Mouse (Mus musculus): ENCODE measurements around the gene Dscam. TPM values are rescaled to one million over a fixed set of nuclear protein-coding genes. Genes with fewer than 3 reads are reported as not detected.

Gene Dscam
- polyA plus RNA-seq, 1 experiment: 0.03 TPM

DNA sequence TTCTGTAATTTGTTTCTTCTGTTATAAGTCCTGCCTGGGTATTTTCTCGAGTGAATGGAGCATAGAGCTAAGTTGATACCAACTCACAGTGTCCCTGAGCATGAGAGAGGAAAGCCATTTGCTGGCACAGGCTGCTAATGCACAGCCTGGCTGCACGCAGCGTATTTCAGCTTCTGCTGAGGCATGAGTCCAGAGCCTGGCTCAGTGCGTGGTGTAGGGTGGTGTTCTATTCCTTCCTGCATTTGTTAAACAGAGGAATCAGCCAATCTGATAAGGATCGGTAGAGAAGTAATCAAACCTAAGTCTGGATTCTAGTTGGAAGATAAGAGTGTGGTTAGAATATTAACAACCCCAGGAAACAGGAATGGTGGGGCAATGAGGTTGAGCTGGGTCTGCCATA, 500.8 kb downstream of the Dscam start:
- no peak for TF ChIP-seq POLR2A (IDR thresholded peaks at IDR 0.05; ENCODE audit: low read depth, low read length)
- TF ChIP-seq CTCF (IDR thresholded peaks at IDR 0.05; ENCODE audit: extremely low read depth, insufficient read length, insufficient replicate concordance, low read depth, low read length): no peak
- H3K4me1 ChIP-seq (ENCODE audit: control insufficient read depth, insufficient read depth, insufficient read length, low read length): no peaks in the 10 kb centered on the region
- no peaks in the 10 kb centered on the region for H3K27me3 ChIP-seq (ENCODE audit: control insufficient read depth, insufficient read depth, low read length)
- no peak overlapping the region for H3K4me3 ChIP-seq (ENCODE audit: low read depth, low read length)
- H3K27ac ChIP-seq (ENCODE audit: insufficient read depth, low read depth, low read length): no peak overlapping the region
- no peaks in the 10 kb centered on the region for H3K36me3 ChIP-seq (ENCODE audit: control insufficient read depth, insufficient read depth, low read length)
- WGBS: 18% methylated on average over 5 of the region's 5 CpGs

DNA sequence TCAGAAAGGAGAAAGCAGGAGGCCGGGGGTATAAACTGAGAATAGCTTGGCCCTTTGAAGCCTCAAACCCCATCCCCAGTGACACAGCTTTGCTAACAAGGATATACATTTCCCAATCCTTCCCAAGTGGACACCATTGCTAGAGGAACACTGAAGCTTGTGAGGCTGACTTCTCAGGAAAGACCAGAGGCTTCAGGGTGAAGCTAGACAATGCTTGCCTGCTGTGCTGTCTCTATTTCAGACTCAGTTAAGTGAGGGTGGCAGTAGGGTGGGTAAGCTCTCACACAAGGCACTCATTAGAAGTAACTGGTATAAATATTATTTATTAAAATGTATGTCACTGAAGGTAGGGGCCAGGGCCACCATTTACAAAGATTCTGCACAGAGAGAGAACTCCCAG, 502.1 kb downstream of the Dscam start:
- no peaks in the 10 kb centered on the region for H3K36me3 ChIP-seq (ENCODE audit: control insufficient read depth, insufficient read depth, low read length)
- H3K4me1 ChIP-seq (ENCODE audit: control insufficient read depth, insufficient read depth, insufficient read length, low read length): no peaks in the 10 kb centered on the region
- H3K27ac ChIP-seq (ENCODE audit: insufficient read depth, low read depth, low read length): no peak overlapping the region
- H3K27me3 ChIP-seq (ENCODE audit: control insufficient read depth, insufficient read depth, low read length): no peaks in the 10 kb centered on the region
- H3K4me3 ChIP-seq (ENCODE audit: low read depth, low read length): no peak overlapping the region
- WGBS: 79% methylated on average over 1 of the region's 1 CpGs
- no peak for TF ChIP-seq CTCF (IDR thresholded peaks at IDR 0.05; ENCODE audit: extremely low read depth, insufficient read length, insufficient replicate concordance, low read depth, low read length)
- TF ChIP-seq POLR2A (IDR thresholded peaks at IDR 0.05; ENCODE audit: low read depth, low read length): no peak

DNA sequence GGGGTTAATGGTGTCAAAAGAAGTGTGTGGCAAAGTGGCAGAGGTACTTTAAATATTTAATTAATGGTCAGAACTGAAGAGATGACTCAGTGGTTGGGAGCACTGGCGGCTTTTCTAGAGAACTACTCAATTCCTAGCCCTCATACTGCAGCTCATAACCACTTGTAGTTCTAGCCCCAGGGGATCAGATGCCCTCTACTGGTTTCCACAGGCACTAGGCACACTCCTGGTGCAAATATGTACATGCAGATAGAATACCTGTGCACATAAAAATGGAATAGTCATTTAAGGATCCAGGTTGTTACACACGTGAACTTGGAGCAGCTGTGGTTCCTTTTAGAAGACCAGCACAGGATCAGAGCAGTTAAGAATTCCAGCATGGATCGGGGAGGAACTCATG, 509.5 kb downstream of the Dscam start:
- Histone ChIP-seq H3K4me1 (ENCODE audit: control insufficient read depth, insufficient read depth, insufficient read length, low read length) (no peaks in the 10 kb centered on the region), H3K36me3 (ENCODE audit: control insufficient read depth, insufficient read depth, low read length) (no peaks in the 10 kb centered on the region), H3K4me3 (ENCODE audit: low read depth, low read length) (no peak overlapping the region), H3K27me3 (ENCODE audit: control insufficient read depth, insufficient read depth, low read length) (no peaks in the 10 kb centered on the region), H3K27ac (ENCODE audit: insufficient read depth, low read depth, low read length) (no peak overlapping the region)
- no peak for TF ChIP-seq CTCF (IDR thresholded peaks at IDR 0.05; ENCODE audit: extremely low read depth, insufficient read length, insufficient replicate concordance, low read depth, low read length)
- no peak for TF ChIP-seq POLR2A (IDR thresholded peaks at IDR 0.05; ENCODE audit: low read depth, low read length)
- 74% methylated on average over 3 of the region's 3 CpGs for WGBS

DNA sequence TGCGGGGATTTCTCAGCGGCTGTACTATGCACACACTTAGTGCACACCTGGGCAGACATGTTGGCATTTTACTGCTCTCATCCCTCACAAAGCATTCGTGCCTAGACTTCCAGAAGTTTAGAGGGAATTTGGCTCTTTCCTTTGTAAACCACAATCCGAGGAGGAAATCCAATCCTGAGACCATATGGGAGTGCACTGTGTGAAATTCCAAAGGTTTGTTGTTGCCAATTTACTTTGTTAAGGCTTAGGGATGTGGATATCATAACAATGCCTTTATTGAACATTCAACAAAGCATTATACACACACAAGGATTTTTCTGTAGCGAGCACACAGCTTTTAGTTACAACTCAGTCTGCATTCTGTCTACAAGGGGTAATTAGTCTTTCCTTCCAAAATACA, 511.3 kb downstream of the Dscam start:
- 58% methylated on average over 5 of the region's 5 CpGs for whole genome bisulfite sequencing
- no peaks in the 10 kb centered on the region for H3K36me3 ChIP-seq (ENCODE audit: control insufficient read depth, insufficient read depth, low read length)
- no peak for TF ChIP-seq CTCF (IDR thresholded peaks at IDR 0.05; ENCODE audit: extremely low read depth, insufficient read length, insufficient replicate concordance, low read depth, low read length)
- TF ChIP-seq POLR2A (IDR thresholded peaks at IDR 0.05; ENCODE audit: low read depth, low read length): no peak

DNA sequence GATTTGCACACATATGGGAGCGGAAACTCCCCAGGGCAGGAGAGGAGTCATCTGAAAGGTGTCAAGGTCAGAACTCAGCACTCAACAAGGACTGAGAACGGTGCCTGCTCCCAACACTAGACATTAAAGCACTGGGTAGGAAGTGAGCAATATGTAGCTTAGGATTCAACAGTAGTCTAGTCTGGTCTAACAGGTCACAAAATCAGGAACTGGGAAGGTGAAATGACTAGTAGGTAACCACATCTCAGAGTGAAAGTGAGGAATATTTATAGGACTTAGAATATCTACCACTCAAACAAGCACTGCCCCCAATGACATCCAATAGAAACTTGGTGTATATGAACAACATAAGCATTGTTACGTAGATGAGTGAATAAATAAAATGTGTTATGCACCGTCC, 515.0 kb downstream of the Dscam start:
- no peaks in the 10 kb centered on the region for H3K36me3 ChIP-seq (ENCODE audit: control insufficient read depth, insufficient read depth, low read length)
- no peak overlapping the region for H3K27ac ChIP-seq (ENCODE audit: insufficient read depth, low read depth, low read length)
- no peaks in the 10 kb centered on the region for H3K4me1 ChIP-seq (ENCODE audit: control insufficient read depth, insufficient read depth, insufficient read length, low read length)
- H3K27me3 ChIP-seq (ENCODE audit: control insufficient read depth, insufficient read depth, low read length): no peaks in the 10 kb centered on the region
- H3K4me3 ChIP-seq (ENCODE audit: low read depth, low read length): no peak overlapping the region
- TF ChIP-seq POLR2A (IDR thresholded peaks at IDR 0.05; ENCODE audit: low read depth, low read length): no peak
- no peak for TF ChIP-seq CTCF (IDR thresholded peaks at IDR 0.05; ENCODE audit: extremely low read depth, insufficient read length, insufficient replicate concordance, low read depth, low read length)
- WGBS: 90% methylated on average over 4 of the region's 4 CpGs

More for the DNA sequence above, 511.3 kb downstream of the Dscam start:
- Histone ChIP-seq H3K4me3 (ENCODE audit: low read depth, low read length) (no peak overlapping the region), H3K27me3 (ENCODE audit: control insufficient read depth, insufficient read depth, low read length) (no peaks in the 10 kb centered on the region), H3K27ac (ENCODE audit: insufficient read depth, low read depth, low read length) (no peak overlapping the region), H3K4me1 (ENCODE audit: control insufficient read depth, insufficient read depth, insufficient read length, low read length) (no peaks in the 10 kb centered on the region)

DNA sequence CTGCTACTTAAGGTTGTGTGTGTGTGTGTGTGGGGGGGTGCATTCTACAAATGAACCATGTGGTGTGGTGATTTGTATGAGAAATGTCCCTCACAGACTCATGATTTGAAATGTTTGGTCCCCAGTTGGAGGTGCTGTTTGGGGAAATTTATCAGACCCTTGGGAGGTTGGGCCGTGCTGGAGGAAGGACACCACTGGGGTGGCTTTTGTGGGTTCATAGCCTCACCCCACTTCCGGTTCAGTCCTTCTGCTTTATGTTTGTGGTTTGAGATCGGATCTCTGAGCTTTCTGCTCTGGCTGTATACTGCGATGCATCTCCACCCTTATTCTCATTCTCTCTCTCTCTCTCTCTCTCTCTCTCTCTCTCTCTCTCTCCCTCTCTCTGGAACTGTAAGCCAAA, 516.5 kb downstream of the Dscam start:
- Histone ChIP-seq H3K27me3 (ENCODE audit: control insufficient read depth, insufficient read depth, low read length) (no peaks in the 10 kb centered on the region), H3K27ac (ENCODE audit: insufficient read depth, low read depth, low read length) (no peak overlapping the region), H3K36me3 (ENCODE audit: control insufficient read depth, insufficient read depth, low read length) (no peaks in the 10 kb centered on the region), H3K4me1 (ENCODE audit: control insufficient read depth, insufficient read depth, insufficient read length, low read length) (no peaks in the 10 kb centered on the region), H3K4me3 (ENCODE audit: low read depth, low read length) (no peak overlapping the region)
- TF ChIP-seq POLR2A (IDR thresholded peaks at IDR 0.05; ENCODE audit: low read depth, low read length): no peak
- TF ChIP-seq CTCF (IDR thresholded peaks at IDR 0.05; ENCODE audit: extremely low read depth, insufficient read length, insufficient replicate concordance, low read depth, low read length): no peak
- WGBS: 76% methylated on average over 4 of the region's 4 CpGs

DNA sequence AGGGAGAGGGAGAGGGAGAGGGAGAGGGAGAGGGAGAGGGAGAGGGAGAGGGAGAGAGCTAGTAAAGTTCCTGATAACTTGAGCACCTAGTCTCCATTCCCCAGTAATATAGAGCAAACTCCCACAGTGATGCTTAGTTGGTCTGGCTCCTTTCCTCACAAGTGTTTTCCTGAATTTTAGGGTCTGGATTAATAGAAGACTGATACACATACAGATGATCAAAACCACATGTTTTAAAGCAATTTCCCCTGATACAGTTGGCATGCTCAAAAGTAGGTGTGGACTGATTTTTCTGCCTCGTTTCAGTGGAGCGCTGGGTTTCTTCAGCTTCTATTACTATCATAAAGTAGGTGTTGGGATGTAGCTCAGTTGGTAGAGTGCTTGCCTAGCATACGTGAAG, 519.1 kb downstream of the Dscam start:
- Histone ChIP-seq H3K27me3 (ENCODE audit: control insufficient read depth, insufficient read depth, low read length) (no peaks in the 10 kb centered on the region), H3K4me3 (ENCODE audit: low read depth, low read length) (no peak overlapping the region), H3K4me1 (ENCODE audit: control insufficient read depth, insufficient read depth, insufficient read length, low read length) (no peaks in the 10 kb centered on the region), H3K36me3 (ENCODE audit: control insufficient read depth, insufficient read depth, low read length) (no peaks in the 10 kb centered on the region), H3K27ac (ENCODE audit: insufficient read depth, low read depth, low read length) (no peak overlapping the region)
- WGBS: 89% methylated on average over 3 of the region's 3 CpGs
- TF ChIP-seq CTCF (IDR thresholded peaks at IDR 0.05; ENCODE audit: extremely low read depth, insufficient read length, insufficient replicate concordance, low read depth, low read length) (no peak), POLR2A (IDR thresholded peaks at IDR 0.05; ENCODE audit: low read depth, low read length) (no peak)

DNA sequence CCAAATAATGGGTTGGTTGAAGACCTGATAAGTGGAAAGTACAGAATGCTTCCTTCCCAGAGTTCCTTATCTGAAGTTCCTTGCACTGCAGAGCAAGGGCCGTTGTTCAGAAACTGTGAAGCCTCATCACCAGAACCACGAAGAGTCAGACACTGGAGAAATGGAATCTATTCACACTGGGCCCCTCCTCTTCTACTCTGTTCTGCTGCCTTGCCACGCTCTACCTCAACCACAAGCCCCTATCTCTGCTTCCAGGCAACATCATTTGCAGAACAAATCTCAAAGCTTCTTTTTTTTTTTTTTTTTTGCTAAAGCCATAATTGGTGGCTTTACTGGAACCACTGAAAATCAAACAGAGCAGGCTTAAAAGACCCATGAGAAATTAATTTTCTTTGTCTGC, 530.5 kb downstream of the Dscam start:
- no peak for TF ChIP-seq POLR2A (IDR thresholded peaks at IDR 0.05; ENCODE audit: low read depth, low read length)
- TF ChIP-seq CTCF (IDR thresholded peaks at IDR 0.05; ENCODE audit: extremely low read depth, insufficient read length, insufficient replicate concordance, low read depth, low read length): no peak
- WGBS: 35% methylated on average over 3 of the region's 3 CpGs
- no peak overlapping the region for H3K27ac ChIP-seq (ENCODE audit: insufficient read depth, low read depth, low read length)
- H3K4me3 ChIP-seq (ENCODE audit: low read depth, low read length): no peak overlapping the region
- no peaks in the 10 kb centered on the region for H3K4me1 ChIP-seq (ENCODE audit: control insufficient read depth, insufficient read depth, insufficient read length, low read length)
- H3K36me3 ChIP-seq (ENCODE audit: control insufficient read depth, insufficient read depth, low read length): no peaks in the 10 kb centered on the region
- H3K27me3 ChIP-seq (ENCODE audit: control insufficient read depth, insufficient read depth, low read length): no peaks in the 10 kb centered on the region
